Mouse (Mus musculus) T-helper 1 cell (primary cell): ENCODE measurements around the gene Vps37c.

ENCODE experiments used
- in situ Hi-C: fragments of 300-600 bp; cut with MboI, MseI; formaldehyde crosslinking; loops from one replicate; pipeline ENCODE4 v1.15.1; 2025; ENCODE audit warnings: high pct_unique_total_duplicates

Vps37c gene

GRCm38 (mm10) chr19:10712194-10712593 is 23.7 kb downstream of the Vps37c start:
- in situ Hi-C loops: no loop called here

DNA sequence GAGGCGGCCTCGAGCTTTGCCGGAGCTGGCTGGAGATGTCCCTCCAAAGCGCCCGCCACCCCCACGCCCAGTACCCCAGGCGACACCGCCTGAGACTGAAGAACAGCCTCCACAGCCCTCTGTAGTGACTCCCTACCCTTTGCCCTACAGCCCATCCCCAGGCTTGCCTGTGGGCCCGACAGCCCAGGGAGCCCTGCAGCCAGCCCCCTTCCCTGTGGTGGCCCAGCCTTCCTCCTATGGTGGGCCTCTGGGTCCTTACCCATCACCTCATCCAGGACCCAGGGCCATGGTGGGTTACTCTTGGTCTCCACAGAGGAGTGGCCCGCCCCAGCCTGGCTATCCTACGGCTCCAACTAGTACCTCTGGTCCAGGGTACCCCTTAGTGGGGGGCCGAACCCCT is 24.1 kb downstream of the Vps37c start:
- in situ Hi-C loops: no loop called here

GRCm38 (mm10) chr19:10713551-10713950 is 25.0 kb downstream of the Vps37c start:
- in situ Hi-C loops: no loop called here

DNA sequence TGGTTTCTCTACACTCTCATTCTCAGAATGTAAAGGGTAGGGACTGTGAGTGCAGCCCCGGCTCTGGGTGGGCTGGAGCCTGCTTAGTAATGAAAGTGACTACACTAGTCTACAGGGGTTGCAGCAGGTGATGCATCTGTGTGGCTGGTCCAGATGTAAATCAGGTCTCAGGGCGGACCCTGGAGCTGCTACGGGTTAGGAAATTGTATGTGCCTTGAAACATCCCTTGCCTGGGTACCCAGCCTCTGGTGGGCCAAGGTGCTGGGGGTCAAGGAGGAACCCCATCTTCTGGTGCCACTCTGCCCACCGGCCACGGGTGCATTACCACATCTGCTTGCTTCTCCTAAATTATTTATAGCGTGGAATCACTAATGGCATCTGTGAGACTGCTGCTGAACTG is 25.6 kb downstream of the Vps37c start:
- in situ Hi-C loops: no loop called here

- in situ Hi-C loops: no loop called here
Observed at GRCm38 (mm10) chr19:10714682-10715475, 26.3 kb downstream of the Vps37c start.

- in situ Hi-C loops: no loop called here
Observed at GRCm38 (mm10) chr19:10715476-10715875, 26.9 kb downstream of the Vps37c start.

GRCm38 (mm10) chr19:10718251-10718775 is 29.8 kb downstream of the Vps37c start:
- in situ Hi-C loops: no loop called here

DNA sequence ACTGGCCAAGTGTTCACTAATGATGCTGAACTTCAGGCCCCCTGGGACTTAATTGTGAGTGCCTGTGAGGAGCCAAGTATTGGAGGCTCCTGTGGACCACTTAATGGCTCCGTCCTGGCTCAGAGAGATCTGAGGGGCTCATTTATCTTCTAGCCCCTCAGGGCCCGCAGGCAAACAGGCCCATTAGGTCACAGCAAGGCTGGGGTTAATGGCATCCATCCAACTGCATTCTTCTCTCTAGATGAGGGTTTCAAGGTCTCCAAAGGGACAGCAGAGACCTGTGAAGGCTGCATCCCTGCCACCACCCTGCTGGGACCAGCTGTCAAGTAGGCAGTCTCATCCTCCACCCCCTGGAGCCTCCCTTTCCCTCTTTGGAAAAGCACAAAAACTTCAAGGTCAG is 31.2 kb downstream of the Vps37c start:
- in situ Hi-C loops: no loop called here

DNA sequence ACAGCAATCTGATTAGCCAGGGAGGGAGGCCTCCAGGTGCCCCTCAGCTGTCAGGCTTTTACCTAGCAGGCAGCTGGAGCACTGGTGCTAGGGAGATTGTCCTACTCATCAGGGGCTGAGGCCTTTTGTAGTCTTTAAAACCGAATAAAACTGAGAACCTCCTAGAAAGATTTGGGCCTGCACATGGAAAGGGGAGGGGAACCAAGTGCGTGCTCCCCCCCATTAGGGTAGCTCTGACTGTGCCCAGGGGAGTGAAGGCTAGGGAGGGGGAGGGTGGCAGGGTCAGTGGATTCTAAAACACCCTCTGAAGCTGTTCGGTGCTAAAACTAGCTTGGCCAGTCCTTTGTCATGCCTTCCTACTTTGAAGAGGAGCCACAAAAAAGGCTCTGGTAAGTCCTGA is 32.0 kb downstream of the Vps37c start:
- in situ Hi-C loops: no loop called here

- in situ Hi-C loops: no loop called here
Observed at GRCm38 (mm10) chr19:10721064-10721463, 32.5 kb downstream of the Vps37c start.

- in situ Hi-C loops: no loop called here
Observed at GRCm38 (mm10) chr19:10723084-10723483, 34.5 kb downstream of the Vps37c start.

DNA sequence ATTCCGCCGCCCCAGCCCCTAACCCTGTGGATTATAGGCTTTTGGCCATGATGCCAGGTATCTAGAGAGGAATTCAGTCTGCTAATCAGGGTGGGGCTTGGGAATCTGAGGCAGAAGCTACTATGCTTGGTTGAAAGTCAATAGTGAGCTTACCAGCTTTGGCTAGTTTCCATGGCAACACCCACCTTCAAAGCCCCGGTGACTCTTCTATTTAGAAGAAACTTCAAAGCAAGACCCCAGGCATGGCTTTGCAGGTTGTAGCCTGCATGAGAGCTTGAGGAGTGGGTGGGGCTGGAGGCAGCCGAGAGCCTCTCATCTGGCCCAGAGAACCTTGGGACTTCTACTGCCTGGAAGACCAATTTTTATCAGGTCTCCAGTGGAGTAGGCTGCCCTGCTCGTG is 35.1 kb downstream of the Vps37c start:
- in situ Hi-C loops: no loop called here

- in situ Hi-C loops: loop anchor here (25.0 kb wide), 1 partner anchor 1962 kb away; the partner anchor contains the start of genes Nxf1, Tmem179b and Tmem223
Observed at GRCm38 (mm10) chr19:10724629-10725363, 36.3 kb downstream of the Vps37c start.

GRCm38 (mm10) chr19:10729889-10730288 is 41.4 kb downstream of the Vps37c start:
- in situ Hi-C loops: loop anchor here (25.0 kb wide), 1 partner anchor 1968 kb away; the partner anchor contains the start of genes Nxf1, Tmem179b and Tmem223

DNA sequence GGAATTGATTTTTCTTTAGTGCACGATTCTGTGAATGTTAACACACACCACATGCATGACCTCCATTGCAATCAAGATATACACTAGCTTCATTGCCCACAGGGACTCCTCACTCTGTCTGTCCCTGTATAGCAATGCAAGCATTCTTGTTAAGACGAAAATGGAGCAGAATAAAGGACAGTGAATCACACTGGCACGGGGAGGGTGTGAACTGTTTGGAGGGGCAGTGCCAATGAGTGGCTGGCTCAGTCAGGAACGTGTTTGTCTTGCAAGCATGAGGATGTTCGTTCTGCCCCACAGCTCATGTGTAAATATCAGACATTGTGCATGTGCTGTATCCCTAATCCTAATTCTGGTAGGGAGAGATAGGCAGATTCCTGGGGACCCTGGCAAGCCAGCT is 41.9 kb downstream of the Vps37c start:
- in situ Hi-C loops: loop anchor here (25.0 kb wide), 1 partner anchor 1968 kb away; the partner anchor contains the start of genes Nxf1, Tmem179b and Tmem223

DNA sequence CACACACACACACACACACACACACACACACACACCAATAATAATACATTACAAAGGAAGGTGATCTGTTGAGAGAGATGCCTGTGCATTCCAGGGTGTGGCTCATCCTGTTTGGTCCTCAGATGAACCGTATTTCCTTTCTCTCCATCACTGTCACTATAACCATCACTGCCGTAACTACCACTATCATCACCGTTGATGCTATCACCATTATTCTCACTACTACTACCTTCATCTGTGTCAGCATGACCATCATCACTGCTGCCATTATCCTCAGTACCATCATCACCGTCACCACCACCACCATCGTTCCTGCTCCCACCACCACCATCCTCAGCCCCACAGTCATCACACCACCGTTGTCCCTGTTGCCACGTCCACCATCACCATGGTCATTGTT is 43.4 kb downstream of the Vps37c start:
- in situ Hi-C loops: loop anchor here (25.0 kb wide), 1 partner anchor 1970 kb away; the partner anchor contains the start of genes Nxf1, Tmem179b and Tmem223

GRCm38 (mm10) chr19:10732741-10733140 is 44.2 kb downstream of the Vps37c start:
- in situ Hi-C loops: loop anchor here (25.0 kb wide), 1 partner anchor 1970 kb away; the partner anchor contains the start of genes Nxf1, Tmem179b and Tmem223

- in situ Hi-C loops: loop anchor here (25.0 kb wide), 1 partner anchor 1971 kb away; the partner anchor contains the start of genes Nxf1, Tmem179b and Tmem223
Observed at GRCm38 (mm10) chr19:10733501-10734127, 45.1 kb downstream of the Vps37c start.

GRCm38 (mm10) chr19:10734554-10734953 is 46.0 kb downstream of the Vps37c start:
- in situ Hi-C loops: loop anchor here (25.0 kb wide), 1 partner anchor 1972 kb away; the partner anchor contains the start of genes Nxf1, Tmem179b and Tmem223

- in situ Hi-C loops: loop anchor here (5.0 to 25.0 kb wide), 3 partner anchors 52 to 1973 kb away; partner anchors contain the start of genes Nxf1, Tmem179b and Tmem223
Observed at GRCm38 (mm10) chr19:10735061-10735460, 46.5 kb downstream of the Vps37c start.

- in situ Hi-C loops: loop anchor here (5.0 to 25.0 kb wide), 3 partner anchors 51 to 1974 kb away; partner anchors contain the start of genes Nxf1, Tmem179b and Tmem223
Observed at GRCm38 (mm10) chr19:10735861-10736260, 47.3 kb downstream of the Vps37c start.
